In the genomic region with DNA sequence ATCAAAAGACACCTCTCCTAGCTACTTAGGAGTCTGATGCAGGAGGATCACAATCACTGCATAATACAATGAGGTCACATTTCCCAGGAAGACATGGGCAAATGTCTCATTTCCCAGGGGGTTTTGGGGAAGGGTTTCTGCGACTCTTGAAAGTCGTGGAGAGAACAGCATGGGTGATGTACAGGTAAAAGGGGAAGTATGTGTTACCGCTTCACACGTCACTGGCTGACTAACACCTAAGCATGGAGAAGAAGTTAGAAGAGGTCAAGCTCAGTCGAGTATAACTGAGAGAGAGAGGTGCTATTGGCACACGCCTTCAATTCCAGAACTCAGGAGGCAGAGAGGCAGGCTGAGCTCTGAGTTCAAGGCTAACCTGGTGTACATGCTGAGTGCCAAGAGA, we compare ENCODE assay signal across 22 mouse cellular contexts.
DNase-seq lines count a peak whose midpoint lies in the region; TF ChIP-seq lines count a peak whose summit lies in the region.
"Had no signal": no experiment of that assay in that cellular context is flagged by ENCODE, and none has a peak within 500 bp of the region (broad histone marks: within the 10 kb centered on the region; RNA-seq: fewer than 3 reads in every experiment).

No protein-coding gene starts in this region.

- in situ Hi-C loops in CH12.LX (cut with MboI; ENCODE audit: low pct_ligation_motif_present, low pct_unique_long_range_greater_than_20kb, low sequenced_read_pairs), result no loop called here

- H3K4me2 ChIP-seq in CH12.LX (ENCODE audit: insufficient read depth, low read depth, poor library complexity, severe bottlenecking), result no peak overlapping the region
- H3K4me2 ChIP-seq: embryonic facial prominence, embryonic 12.5 days; forebrain, embryonic 13.5 days; forebrain, embryonic 15.5 days had no signal

- no peak overlapping the region for H3K9ac ChIP-seq in CH12.LX (ENCODE audit: insufficient read depth, low read depth)
- H3K9ac ChIP-seq: embryonic facial prominence, embryonic 12.5 days; forebrain, embryonic 13.5 days; forebrain, embryonic 15.5 days; forebrain, postnatal 0 days had no signal

- H3K4me1 ChIP-seq in CH12.LX (ENCODE audit: control insufficient read depth in 1 of 2, insufficient read depth in 2 of 2), result peaks cover 6 to 17% of the 10 kb centered on the region in 2 experiments
- H3K4me1 ChIP-seq: embryonic facial prominence, embryonic 10.5 days; embryonic facial prominence, embryonic 12.5 days; forebrain, embryonic 15.5 days had no signal

- no peak overlapping the region for H3K4me3 ChIP-seq in CH12.LX (replicated peaks in 1 of 3; ENCODE audit: low read depth in 2 of 3, low read length in 2 of 3, poor library complexity in 1 of 3)
- H3K4me3 ChIP-seq: embryonic facial prominence, embryonic 10.5 days; embryonic facial prominence, embryonic 12.5 days; forebrain, embryonic 13.5 days; forebrain, embryonic 15.5 days had no signal

- TF ChIP-seq RAD21 in CH12.LX (IDR thresholded peaks at IDR 0.05; ENCODE audit: low read depth, low read length), result no peak

- intact Hi-C loops in heart, postnatal 25 days (cut with DNase I), result no loop called here
- intact Hi-C loops in heart, postnatal 10 days (cut with DNase I), result no loop called here

- TF ChIP-seq POLR2A in CH12.LX (IDR thresholded peaks at IDR 0.05; ENCODE audit: low read depth, low read length), result no peak

- no peak for TF ChIP-seq CTCF in CH12.LX (conservative IDR thresholded peaks at IDR 0.05 in 1 of 2, IDR thresholded peaks at IDR 0.05 in 1 of 2; ENCODE audit: low read depth in 2 of 2, low read length in 2 of 2)

- peaks cover 29 to 50% of the 10 kb centered on the region in 2 experiments for H3K36me3 ChIP-seq in CH12.LX (replicated peaks in 1 of 2; ENCODE audit: control insufficient read depth in 1 of 2, insufficient read depth in 1 of 2, low read length in 1 of 2)
- H3K36me3 ChIP-seq in splenic B cell, adult 2 months (ENCODE audit: control insufficient read depth, insufficient read depth, low read length, poor library complexity, severe bottlenecking), result peaks cover 3% of the 10 kb centered on the region; the same call in 1 of the 2 replicates

- peak; percentile 43 for DNase-seq in heart, adult 11 months
- DNase-seq in heart, postnatal 25 days (ENCODE audit: low spot score), result no peak
- DNase-seq in spleen, postnatal 36 days (ENCODE audit: low spot score in 2 of 2), result peak; percentile 15 to 27
- DNase-seq in spleen, adult 12 weeks (ENCODE audit: low spot score), result no peak
- DNase-seq in CH12.LX (ENCODE audit: extremely low read depth), result peak; percentile 55
- DNase-seq in splenic B cell, adult 2 months (ENCODE audit: low read depth, low spot score), result peak; percentile 71
- no peak for DNase-seq in heart, postnatal 10 days
- no peak for DNase-seq in left cerebral cortex, adult 18-20 months (ENCODE audit: low spot score in 2 of 2)
- DNase-seq: adrenal gland, adult 8-10 months; adrenal gland, postnatal 14 days; adrenal gland, postnatal 36 days; cerebellum, adult 11-12 months; cerebellum, adult 2 months; cerebellum, adult 9-10 months; cerebellum, postnatal 10 days; cerebellum, postnatal 25 days; forebrain, postnatal 0 days had no signal

- no peaks in the 10 kb centered on the region for H3K27me3 ChIP-seq in CH12.LX (replicated peaks)
- no peaks in the 10 kb centered on the region; the same call in 1 of the 2 replicates for H3K27me3 ChIP-seq in splenic B cell, adult 2 months (ENCODE audit: control insufficient read depth, insufficient read depth, low read length, poor library complexity, severe bottlenecking)
- H3K27me3 ChIP-seq: embryonic facial prominence, embryonic 12.5 days; forebrain, embryonic 13.5 days; forebrain, embryonic 15.5 days; Patski had no signal

- H3K9me3 ChIP-seq in CH12.LX (replicated peaks; ENCODE audit: low read length), result no peaks in the 10 kb centered on the region
- H3K9me3 ChIP-seq: embryonic facial prominence, embryonic 10.5 days; embryonic facial prominence, embryonic 12.5 days; forebrain, embryonic 13.5 days; forebrain, embryonic 15.5 days had no signal

- no peak; the same call in 1 of the 2 replicates for TF ChIP-seq EP300 in CH12.LX (IDR thresholded peaks at IDR 0.05; ENCODE audit: low read length)

- H3K79me2 ChIP-seq in CH12.LX (replicated peaks; ENCODE audit: control insufficient read depth, extremely low read depth, insufficient read depth, poor library complexity, severe bottlenecking), result no peaks in the 10 kb centered on the region

- H3K27ac ChIP-seq in CH12.LX (ENCODE audit: insufficient read depth, low read depth), result no peak overlapping the region
- H3K27ac ChIP-seq: embryonic facial prominence, embryonic 10.5 days; embryonic facial prominence, embryonic 12.5 days; forebrain, embryonic 13.5 days; forebrain, embryonic 15.5 days had no signal

- dilution Hi-C loops in CH12.LX (cut with MboI; ENCODE audit: extremely low pct_ligation_motif_present, extremely low pct_unique_long_range_greater_than_20kb, low sequenced_read_pairs), result no loop called here

TF ChIP-seq in CH12.LX, 34 proteins besides CTCF, POLR2A, EP300 and RAD21:
- TF ChIP-seq MXI1 (IDR thresholded peaks at IDR 0.05; ENCODE audit: low read depth, low read length), result no peak
- no peak for TF ChIP-seq SMC3 (IDR thresholded peaks at IDR 0.05; ENCODE audit: low read depth, low read length)
- no peak for TF ChIP-seq ELF1 (IDR thresholded peaks at IDR 0.05; ENCODE audit: low read depth, low read length)
- no peak for TF ChIP-seq MAX (IDR thresholded peaks at IDR 0.05; ENCODE audit: low read length)
- no peak for TF ChIP-seq MAFK (IDR thresholded peaks at IDR 0.05; ENCODE audit: insufficient replicate concordance, low read length)
- no peak for TF ChIP-seq JUND (conservative IDR thresholded peaks at IDR 0.05; ENCODE audit: low read depth, low read length)
- no peak for TF ChIP-seq CHD1 (IDR thresholded peaks at IDR 0.05; ENCODE audit: low read depth, low read length)
- no peak for TF ChIP-seq TBP (conservative IDR thresholded peaks at IDR 0.05; ENCODE audit: low read depth, low read length)
- TF ChIP-seq MYC (IDR thresholded peaks at IDR 0.05; ENCODE audit: low read depth, low read length), result no peak
- TF ChIP-seq MAZ (IDR thresholded peaks at IDR 0.05; ENCODE audit: low read depth, low read length), result no peak
- TF ChIP-seq ZMIZ1 (IDR thresholded peaks at IDR 0.05; ENCODE audit: low read depth, low read length), result no peak
- no peak for TF ChIP-seq NRF1 (IDR thresholded peaks at IDR 0.05; ENCODE audit: low read depth, low read length)
- TF ChIP-seq RCOR1 (conservative IDR thresholded peaks at IDR 0.05; ENCODE audit: low read depth, low read length), result no peak
- no peak for TF ChIP-seq KAT2A (IDR thresholded peaks at IDR 0.05; ENCODE audit: insufficient replicate concordance, low read length)
- TF ChIP-seq ETS1 (conservative IDR thresholded peaks at IDR 0.05; ENCODE audit: low read depth, low read length), result no peak
- TF ChIP-seq E2F4 (IDR thresholded peaks at IDR 0.05; ENCODE audit: insufficient replicate concordance, low read depth, low read length), result no peak
TF ChIP-seq in CH12.LX: peak in this region for 0.

Comparison
In these comparisons a context has a peak if more than half of its experiments do, and no peak if none do; other contexts are left out.
1. DNase-seq: peak in heart, adult 11 months (single experiment), spleen, postnatal 36 days (2 of 2), CH12.LX (single experiment) and splenic B cell, adult 2 months (single experiment); none in heart, postnatal 25 days (single experiment), spleen, adult 12 weeks (single experiment), heart, postnatal 10 days (0 of 2) and left cerebral cortex, adult 18-20 months (0 of 2).